Mouse (Mus musculus) CH12F3 (cell line): ENCODE measurements around the gene Dis3l.
"Not testable (repeated sequence)": the region's sequence is repeated elsewhere in the genome, so short reads cannot be mapped to it uniquely, and the experiment has no call there.

ENCODE experiments used
- in situ Hi-C: fragments of 300-500 bp; cut with MboI; formaldehyde crosslinking; loops from 2 replicates; pipeline ENCODE4 v1.14.3; 2020; ENCODE audit warnings: low sequenced_read_pairs

Dis3l gene

GRCm38 (mm10) chr9:64323976-64324375 lies 17.1 kb downstream of the Dis3l start:
- in situ Hi-C loops: no loop called here

- in situ Hi-C loops: no loop called here
These were observed 24.1 kb downstream of the Dis3l start for GRCm38 (mm10) chr9:64316986-64317385.

DNA sequence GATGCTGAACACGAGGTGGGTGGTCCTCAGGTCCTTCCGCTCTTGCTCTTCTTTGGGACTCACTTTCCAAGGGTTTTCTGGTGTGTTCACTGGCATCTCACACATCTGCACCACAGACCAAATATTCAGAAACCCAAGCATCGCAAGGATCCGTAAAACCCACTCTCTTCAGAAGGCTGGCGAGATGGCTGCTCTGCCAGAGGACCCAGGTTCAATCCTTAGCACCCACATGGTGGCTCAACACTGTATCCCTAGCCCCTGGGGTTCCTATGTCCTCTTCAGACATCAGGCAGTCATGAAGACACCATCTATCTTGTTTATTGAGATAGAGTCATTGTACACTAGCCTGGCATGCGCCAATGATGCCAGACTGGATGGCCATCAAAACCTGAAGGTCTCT lies 26.4 kb downstream of the Dis3l start:
- in situ Hi-C loops: no loop called here

DNA sequence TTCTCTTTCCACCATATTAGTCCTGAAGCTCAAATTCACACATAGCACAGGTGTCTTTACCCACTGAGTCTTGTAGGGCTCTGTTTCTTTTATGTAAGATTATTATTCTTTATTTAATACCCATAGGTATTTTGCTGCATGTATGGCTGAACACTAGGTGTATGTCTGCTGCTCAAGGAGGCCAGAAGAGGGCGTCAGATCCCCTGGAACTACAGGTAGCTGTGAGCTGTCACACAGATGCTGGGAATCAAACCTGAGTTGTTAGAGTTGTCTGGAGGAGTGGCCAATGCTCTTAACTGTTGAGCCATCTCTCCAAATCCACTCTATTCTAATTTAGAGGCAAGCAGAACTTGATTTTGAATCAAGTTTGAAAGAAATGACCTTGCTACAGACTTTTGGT lies 29.0 kb downstream of the Dis3l start:
- in situ Hi-C loops: no loop called here

- in situ Hi-C loops: no loop called here
These were observed 29.9 kb downstream of the Dis3l start for GRCm38 (mm10) chr9:64310996-64311785.

- in situ Hi-C loops: no loop called here
These were observed 34.4 kb downstream of the Dis3l start for GRCm38 (mm10) chr9:64306476-64307312.

DNA sequence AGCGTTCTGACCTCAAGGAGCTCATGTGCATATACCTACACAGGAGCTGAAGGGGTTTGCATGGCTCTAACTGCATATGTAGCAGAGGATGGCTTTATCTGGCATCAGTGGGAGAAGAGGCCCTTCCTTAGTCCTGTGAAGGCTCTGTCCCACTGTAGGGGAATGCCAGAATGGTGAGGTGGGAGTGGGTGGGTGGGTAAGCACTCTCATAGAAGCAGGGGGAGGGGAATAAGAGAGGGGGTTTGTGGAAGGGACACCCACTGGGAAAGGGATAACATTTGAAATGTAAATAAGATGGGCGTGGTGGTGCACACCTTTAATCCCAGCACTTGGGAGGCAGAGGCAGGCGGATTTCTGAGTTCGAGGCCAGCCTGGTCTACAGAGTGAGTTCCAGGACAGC lies 38.0 kb downstream of the Dis3l start:
- in situ Hi-C loops: not testable (repeated sequence)

DNA sequence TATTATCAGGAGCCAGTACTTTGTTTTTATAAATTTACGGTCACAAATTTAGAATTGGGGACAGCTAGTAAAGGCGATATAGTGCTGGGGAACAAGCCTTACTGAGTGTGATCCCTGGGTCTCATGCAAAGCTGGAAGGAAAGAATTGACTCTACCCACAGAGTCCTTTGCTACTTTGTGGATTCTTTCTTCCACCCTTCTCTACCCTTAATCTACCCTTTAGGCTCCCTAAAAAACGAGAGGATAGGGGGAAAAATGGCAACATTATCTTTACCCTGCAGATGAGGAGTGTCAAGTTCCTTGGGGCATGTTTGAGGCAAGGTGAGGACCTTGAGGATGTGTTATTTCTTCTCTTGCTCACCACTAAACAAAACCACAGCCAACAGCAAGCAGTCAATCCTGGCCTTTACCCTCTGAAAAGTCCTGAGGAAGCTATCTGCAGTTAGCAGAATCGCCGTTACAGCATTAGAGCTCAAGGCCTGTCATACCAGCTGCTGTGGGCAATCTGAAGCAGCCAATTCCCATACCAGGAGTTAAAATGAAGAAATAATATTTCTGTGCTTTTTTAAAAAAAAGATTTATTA lies 58.6 kb downstream of the Dis3l start:
- in situ Hi-C loops: no loop called here

- in situ Hi-C loops: no loop called here
These were observed 59.3 kb downstream of the Dis3l start for GRCm38 (mm10) chr9:64281781-64282178.

DNA sequence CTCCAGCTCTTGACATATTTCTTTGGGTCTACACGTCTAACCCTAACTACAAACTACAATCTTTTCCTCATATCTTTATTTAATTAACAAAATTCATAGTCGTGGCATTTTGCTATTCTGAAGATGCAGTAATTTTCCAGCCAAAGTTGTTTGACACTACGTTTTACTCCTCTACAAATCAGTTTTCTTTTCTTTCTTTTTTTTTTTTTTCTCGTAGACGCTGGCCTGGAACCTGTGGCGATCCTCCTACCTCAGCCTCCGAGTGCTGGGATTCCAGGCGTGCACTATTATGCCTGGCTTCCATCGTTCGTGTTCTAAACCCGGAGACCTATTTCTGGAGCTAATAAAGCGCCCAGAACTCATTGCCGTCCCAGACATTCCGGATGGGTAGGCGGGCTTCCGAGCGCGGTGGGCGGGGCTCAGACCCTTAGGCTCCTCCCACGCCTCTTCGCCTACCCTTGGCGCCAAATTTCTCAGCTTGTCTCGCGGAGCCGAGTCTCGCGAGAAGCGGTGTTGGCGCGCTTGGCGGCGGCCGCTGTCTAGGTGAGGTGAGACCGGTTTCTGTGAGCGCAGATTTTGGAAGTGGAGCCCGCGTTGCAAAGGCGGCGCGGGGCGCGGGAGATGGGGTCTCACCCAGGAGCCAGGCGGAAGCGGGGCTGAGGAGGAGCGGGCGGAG lies 59.8 kb downstream of the Dis3l start, which contains the start of gene Tipin:
Gene Tipin (plus strand): TSS at position 477 of the 676 bp plus-strand sequence.
- in situ Hi-C loops: no loop called here

DNA sequence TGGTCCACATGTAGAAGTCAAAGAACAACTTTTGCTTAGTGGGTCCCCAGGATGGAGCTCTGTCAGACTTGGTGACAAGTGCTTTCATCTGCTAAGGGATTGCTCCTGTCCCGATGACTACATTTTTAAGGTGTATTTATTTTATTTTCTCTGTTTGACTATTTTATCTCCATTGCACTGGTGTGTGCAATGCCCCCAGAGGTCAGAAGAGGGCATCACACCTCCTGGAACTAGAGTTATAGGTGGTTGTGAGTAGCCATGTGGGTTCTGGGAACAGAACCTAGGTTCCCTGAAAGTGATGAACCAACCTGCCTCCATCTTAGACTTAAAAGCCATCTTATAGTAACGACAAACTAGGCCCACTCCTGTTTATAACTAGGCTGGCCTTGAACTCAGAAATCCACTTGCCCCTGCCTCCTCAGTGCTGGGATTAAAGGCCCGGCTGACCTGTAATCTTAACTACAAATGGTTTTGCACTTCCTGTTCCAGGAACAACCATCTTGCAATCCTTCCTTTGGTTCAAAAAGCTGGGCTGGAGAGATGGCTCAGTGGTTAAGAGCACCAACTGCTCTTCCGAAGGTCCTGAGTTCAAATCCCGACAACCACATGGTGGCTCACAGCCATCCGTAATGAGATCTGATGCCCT lies 62.3 kb downstream of the Dis3l start:
- in situ Hi-C loops: no loop called here

DNA sequence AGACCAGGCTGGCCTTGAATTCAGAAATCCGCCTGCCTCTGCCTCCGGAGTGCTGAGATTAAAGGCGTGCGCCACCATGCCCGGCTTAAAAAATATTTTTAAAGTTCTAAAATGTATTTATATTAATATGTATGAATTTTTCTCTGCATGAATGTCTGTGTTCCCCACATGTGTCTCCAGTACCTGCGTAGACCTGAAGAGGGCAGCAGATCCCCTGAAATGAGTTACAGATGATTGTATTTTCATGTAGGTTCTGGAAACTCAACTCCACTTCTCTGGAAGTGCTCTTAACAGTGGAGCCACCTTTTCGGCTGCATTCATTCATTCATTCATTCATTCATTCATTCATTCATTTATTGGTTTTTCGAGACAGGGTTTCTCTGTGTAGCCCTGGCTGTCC lies 63.4 kb downstream of the Dis3l start:
- in situ Hi-C loops: no loop called here

- in situ Hi-C loops: no loop called here
These were observed 66.2 kb downstream of the Dis3l start for GRCm38 (mm10) chr9:64274919-64275318.

- in situ Hi-C loops: no loop called here
These were observed 66.8 kb downstream of the Dis3l start for GRCm38 (mm10) chr9:64274291-64274690.

GRCm38 (mm10) chr9:64273757-64274156 lies 67.3 kb downstream of the Dis3l start:
- in situ Hi-C loops: no loop called here

GRCm38 (mm10) chr9:64272611-64273010 lies 68.5 kb downstream of the Dis3l start:
- in situ Hi-C loops: no loop called here

DNA sequence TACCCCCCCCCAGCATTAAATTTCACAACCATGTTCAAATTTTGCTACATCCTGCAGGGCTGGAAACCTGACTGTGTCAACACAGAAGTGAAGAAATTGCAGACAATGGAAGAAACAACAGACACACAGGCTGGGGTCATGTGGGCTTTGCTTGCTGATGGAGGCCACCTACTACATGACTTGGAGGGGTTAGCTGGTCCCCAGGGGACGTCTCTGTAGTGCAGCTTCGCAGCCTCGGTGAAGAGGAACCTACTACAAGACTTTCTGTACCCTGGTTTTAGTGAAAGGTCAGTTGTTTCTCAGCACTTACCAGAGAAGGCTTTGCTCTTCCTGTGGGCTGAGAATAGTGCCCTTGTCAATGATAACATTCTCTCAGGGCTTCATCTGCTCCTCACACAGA lies 69.8 kb downstream of the Dis3l start:
- in situ Hi-C loops: no loop called here

- in situ Hi-C loops: not testable (repeated sequence)
These were observed 72.3 kb downstream of the Dis3l start for GRCm38 (mm10) chr9:64268836-64269235.

DNA sequence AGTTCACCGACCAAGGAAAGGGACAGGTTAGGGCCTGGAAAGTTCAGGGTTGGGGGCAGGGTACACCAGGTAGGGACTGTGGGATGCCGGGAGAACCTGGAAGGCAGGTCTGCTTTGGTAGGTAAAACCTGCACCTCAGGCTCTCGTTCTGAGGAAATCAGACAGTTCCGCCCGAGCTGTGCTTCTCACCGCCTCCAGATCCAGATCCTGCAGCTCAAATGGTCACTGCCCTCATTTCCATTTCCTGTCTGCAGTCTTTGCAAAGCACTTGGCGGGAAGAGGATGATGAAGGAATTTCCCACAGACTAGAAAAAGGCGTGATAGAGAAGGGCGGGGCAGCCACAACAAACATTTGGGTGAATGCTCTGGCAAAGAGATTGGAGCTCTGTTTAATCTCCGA lies 72.9 kb downstream of the Dis3l start:
- in situ Hi-C loops: no loop called here

DNA sequence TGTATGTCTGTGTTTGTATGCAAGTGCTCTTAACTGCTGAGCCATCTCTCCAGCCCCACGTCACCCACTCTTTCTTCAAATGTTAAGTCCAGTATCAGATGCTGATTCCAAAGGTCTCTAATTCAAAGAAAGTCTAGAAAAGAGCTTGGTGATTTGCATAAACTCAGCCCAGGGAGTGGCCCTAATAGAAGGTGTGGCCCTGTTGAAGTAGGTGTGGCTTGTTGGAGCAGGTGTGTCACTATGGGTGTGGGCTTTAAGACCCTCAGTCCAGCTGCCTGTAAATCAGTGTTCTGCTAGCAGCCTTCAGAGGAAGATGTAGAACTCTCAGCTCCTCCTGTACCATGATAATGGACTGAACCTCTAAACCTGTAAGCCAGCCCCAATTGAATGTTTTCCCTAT lies 73.9 kb downstream of the Dis3l start:
- in situ Hi-C loops: no loop called here

- in situ Hi-C loops: no loop called here
These were observed 76.3 kb downstream of the Dis3l start for GRCm38 (mm10) chr9:64264813-64265212.
